Mouse (Mus musculus): ENCODE data around the gene Pot1b. TPM values are rescaled to one million over a fixed set of nuclear protein-coding genes. Genes with fewer than 3 reads are reported as not detected.

The Pot1b gene
- total and polyA plus RNA-seq, 2 experiments from 2014 or later = 2.4 to 7.8 TPM

DNA sequence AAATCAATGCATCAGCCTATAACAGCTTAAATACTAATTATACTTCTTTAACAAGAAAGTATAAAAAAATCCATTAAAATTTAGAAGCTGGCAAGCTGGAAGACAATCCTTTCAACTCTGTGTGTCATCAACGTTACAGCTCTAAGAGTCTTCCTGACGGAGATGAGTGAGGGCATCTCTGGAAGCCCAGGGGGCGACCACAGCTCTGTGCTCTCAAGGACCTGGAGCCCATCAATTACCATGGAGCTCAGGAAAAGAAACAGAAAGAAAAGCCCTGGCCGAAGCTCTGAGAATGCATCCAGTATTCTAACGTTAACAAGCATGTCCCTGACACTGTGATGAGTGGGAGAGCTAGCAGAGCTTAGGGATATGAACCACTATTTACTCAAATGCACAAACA is 9.6 kb downstream of the Pot1b start:
- TF ChIP-seq CTCF (IDR thresholded peaks at IDR 0.05; ENCODE audit: low read depth) = no peak
- H3K27ac ChIP-seq = no peak overlapping the region
- no peak for DNase-seq (ENCODE audit: low spot score)
- H3K27me3 ChIP-seq (ENCODE audit: insufficient read depth, low read length) = no peaks in the 10 kb centered on the region
- WGBS = 59% methylated on average over 5 of the region's 5 CpGs
- H3K9me3 ChIP-seq (ENCODE audit: low read length) = no peaks in the 10 kb centered on the region
- H3K36me3 ChIP-seq (ENCODE audit: insufficient read depth, low read length) = peaks cover 3% of the 10 kb centered on the region; the same call in 1 of the 2 replicates
- no peaks in the 10 kb centered on the region for H3K4me1 ChIP-seq (ENCODE audit: insufficient read depth, low read length)
- no peak overlapping the region for H3K9ac ChIP-seq (replicated peaks; ENCODE audit: low read length)
- H3K4me2 ChIP-seq (ENCODE audit: low read depth, low read length) = no peak overlapping the region
- ATAC-seq = no peak
- no peak overlapping the region for H3K4me3 ChIP-seq (ENCODE audit: low read length)

GRCm38 (mm10) chr17:55702161-55702820 is 10.1 kb downstream of the Pot1b start:
- TF ChIP-seq CTCF (IDR thresholded peaks at IDR 0.05; ENCODE audit: low read depth) = peak; percentile 84
- no peak overlapping the region for H3K27ac ChIP-seq
- H3K36me3 ChIP-seq (ENCODE audit: insufficient read depth, low read length) = peaks cover 9% of the 10 kb centered on the region; the same call in 1 of the 2 replicates
- H3K9me3 ChIP-seq (ENCODE audit: low read length) = no peaks in the 10 kb centered on the region
- peak; percentile 92 for DNase-seq (ENCODE audit: low spot score)
- H3K4me1 ChIP-seq (ENCODE audit: insufficient read depth, low read length) = no peaks in the 10 kb centered on the region
- H3K27me3 ChIP-seq (ENCODE audit: insufficient read depth, low read length) = no peaks in the 10 kb centered on the region
- peak; percentile 74; the same call in 1 of the 2 replicates for ATAC-seq
- no peak overlapping the region for H3K9ac ChIP-seq (replicated peaks; ENCODE audit: low read length)
- H3K4me3 ChIP-seq (ENCODE audit: low read length) = no peak overlapping the region
- no peak overlapping the region for H3K4me2 ChIP-seq (ENCODE audit: low read depth, low read length)
- WGBS = 65% methylated on average over 3 of the region's 3 CpGs

GRCm38 (mm10) chr17:55699388-55699787 is 13.0 kb downstream of the Pot1b start:
- ATAC-seq (no peak), DNase-seq (ENCODE audit: low spot score) (no peak)
- TF ChIP-seq CTCF (IDR thresholded peaks at IDR 0.05; ENCODE audit: low read depth) = no peak
- H3K4me2 ChIP-seq (ENCODE audit: low read depth, low read length) = no peak overlapping the region
- no peak overlapping the region for H3K4me3 ChIP-seq (ENCODE audit: low read length)
- H3K9me3 ChIP-seq (ENCODE audit: low read length) = no peaks in the 10 kb centered on the region
- H3K27ac ChIP-seq = no peak overlapping the region
- WGBS = 97% methylated on average over 2 of the region's 2 CpGs
- no peaks in the 10 kb centered on the region for H3K27me3 ChIP-seq (ENCODE audit: insufficient read depth, low read length)
- H3K36me3 ChIP-seq (ENCODE audit: insufficient read depth, low read length) = peaks cover 18% of the 10 kb centered on the region
- no peaks in the 10 kb centered on the region for H3K4me1 ChIP-seq (ENCODE audit: insufficient read depth, low read length)
- H3K9ac ChIP-seq (replicated peaks; ENCODE audit: low read length) = no peak overlapping the region

DNA sequence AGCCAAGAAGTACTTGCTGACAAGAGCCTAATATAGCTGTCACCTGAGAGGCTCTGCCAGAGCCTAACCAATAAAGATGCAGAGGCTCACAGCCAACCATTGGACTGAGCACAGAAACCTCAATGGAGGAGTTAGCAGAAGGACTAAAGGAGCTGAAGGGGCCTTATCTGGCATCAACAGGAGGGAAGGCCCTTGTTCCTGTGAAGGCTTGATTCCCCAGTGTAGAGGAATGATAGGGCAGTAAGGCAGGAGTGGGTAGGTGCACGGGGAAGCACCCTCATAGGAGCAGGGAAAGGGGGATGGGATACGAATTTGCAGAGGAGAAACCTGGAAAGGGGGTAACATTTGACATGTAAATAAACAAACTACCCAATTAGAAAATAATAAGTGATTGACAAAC is 51.3 kb downstream of the Pot1b start:
- 87% methylated on average over 2 of the region's 2 CpGs for WGBS
- ATAC-seq = no peak
- H3K4me2 ChIP-seq (ENCODE audit: low read depth, low read length) = no peak overlapping the region
- H3K9me3 ChIP-seq (ENCODE audit: low read length) = no peaks in the 10 kb centered on the region
- no peak for TF ChIP-seq CTCF (IDR thresholded peaks at IDR 0.05; ENCODE audit: low read depth)
- no peak overlapping the region for H3K9ac ChIP-seq (replicated peaks; ENCODE audit: low read length)
- no peaks in the 10 kb centered on the region for H3K4me1 ChIP-seq (ENCODE audit: insufficient read depth, low read length)
- H3K27ac ChIP-seq = no peak overlapping the region
- H3K27me3 ChIP-seq (ENCODE audit: insufficient read depth, low read length) = no peaks in the 10 kb centered on the region
- H3K4me3 ChIP-seq (ENCODE audit: low read length) = no peak overlapping the region
- DNase-seq (ENCODE audit: low spot score) = no peak
- H3K36me3 ChIP-seq (ENCODE audit: insufficient read depth, low read length) = 0 out of 2 replicates have a peak, but pooled peaks cover 4% of the 10 kb centered on the region

DNA sequence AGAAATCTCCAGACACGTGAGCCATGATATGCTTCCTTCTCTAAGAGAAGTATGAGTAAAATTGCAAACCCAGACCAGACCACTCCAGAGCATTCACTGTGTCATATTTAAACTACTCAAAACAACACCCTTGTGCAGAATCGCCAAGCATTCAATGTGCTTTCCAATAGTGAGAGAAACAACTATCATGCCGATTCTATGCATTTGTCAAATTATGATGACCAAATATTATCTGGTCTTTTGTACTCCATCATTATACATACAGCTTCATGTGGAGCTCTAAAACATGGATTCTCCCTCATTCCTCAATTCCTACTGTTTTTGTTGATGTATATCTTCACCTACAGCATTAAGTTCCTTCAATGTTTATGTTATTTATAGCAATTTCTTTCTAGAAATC is 87.3 kb downstream of the Pot1b start, which contains the start of gene Vmn2r118:
Gene Vmn2r118 (minus strand): TSS at position 101 of the 400 bp plus-strand sequence.
- H3K27me3 ChIP-seq (ENCODE audit: insufficient read depth, low read length) = no peaks in the 10 kb centered on the region
- H3K9me3 ChIP-seq (ENCODE audit: low read length) = no peaks in the 10 kb centered on the region
- no peak for TF ChIP-seq CTCF (IDR thresholded peaks at IDR 0.05; ENCODE audit: low read depth)
- H3K9ac ChIP-seq (replicated peaks; ENCODE audit: low read length) = no peak within 1 kb of the TSS
- DNase-seq (ENCODE audit: low spot score) (no peak), ATAC-seq (no peak)
- H3K36me3 ChIP-seq (ENCODE audit: insufficient read depth, low read length) = no peaks in the 10 kb centered on the region
- H3K4me2 ChIP-seq (ENCODE audit: low read depth, low read length) = no peak within 1 kb of the TSS
- H3K4me1 ChIP-seq (ENCODE audit: insufficient read depth, low read length) = no peaks in the 10 kb centered on the region
- H3K27ac ChIP-seq = no peak within 1 kb of the TSS
- 87% methylated on average over 3 of the region's 3 CpGs for WGBS
- H3K4me3 ChIP-seq (ENCODE audit: low read length) = no peak within 1 kb of the TSS

Other genes with a start within 250 kb of the Pot1b start
- gene Vmn2r118, start 87.4 kb downstream of the Pot1b start, total RNA-seq (2014; rRNA removed) = not detected in 2 replicates
- gene Vmn2r118, start 87.4 kb downstream of the Pot1b start, polyA plus RNA-seq (2015; fragmentation: Nextera tagmentation; extraction: Ambion mirVana) = 0.04 TPM in 1 of 2 replicates, not detected in the other
- 0.16 TPM in 1 of 2 replicates, not detected in the other for gene Adgre4, start 37.4 kb upstream of the Pot1b start, total RNA-seq (2014; rRNA removed)
- gene Adgre4, start 37.4 kb upstream of the Pot1b start, polyA plus RNA-seq (2015; fragmentation: Nextera tagmentation; extraction: Ambion mirVana) = 0.15 and 0.19 TPM in 2 replicates
- 3.6 and 5.1 TPM in 2 replicates for gene Zfp119a, start 166.3 kb upstream of the Pot1b start, total RNA-seq (2014; rRNA removed)
- gene Zfp119a, start 166.3 kb upstream of the Pot1b start, polyA plus RNA-seq (2015; fragmentation: Nextera tagmentation; extraction: Ambion mirVana) = 6.4 and 7.4 TPM in 2 replicates
- 4.8 and 8.8 TPM in 2 replicates for gene Zfp959, start 179.5 kb upstream of the Pot1b start, total RNA-seq (2014; rRNA removed)
- gene Zfp959, start 179.5 kb upstream of the Pot1b start, polyA plus RNA-seq (2015; fragmentation: Nextera tagmentation; extraction: Ambion mirVana) = 7.5 and 8.9 TPM in 2 replicates
- gene Zfp119b, start 236.9 kb upstream of the Pot1b start, total RNA-seq (2014; rRNA removed) = 1.8 and 4.3 TPM in 2 replicates
- gene Zfp119b, start 236.9 kb upstream of the Pot1b start, polyA plus RNA-seq (2015; fragmentation: Nextera tagmentation; extraction: Ambion mirVana) = 5.6 and 6.8 TPM in 2 replicates
- gene Ebi3, start 240.0 kb upstream of the Pot1b start, total RNA-seq (2014; rRNA removed) = 0.61 and 3.8 TPM in 2 replicates
- 5.2 and 7.3 TPM in 2 replicates for gene Ebi3, start 240.0 kb upstream of the Pot1b start, polyA plus RNA-seq (2015; fragmentation: Nextera tagmentation; extraction: Ambion mirVana)
- 6.8 and 18.3 TPM in 2 replicates for gene Yju2, start 246.5 kb upstream of the Pot1b start, total RNA-seq (2014; rRNA removed)
- gene Yju2, start 246.5 kb upstream of the Pot1b start, polyA plus RNA-seq (2015; fragmentation: Nextera tagmentation; extraction: Ambion mirVana) = 16.7 and 19.4 TPM in 2 replicates